Mouse (Mus musculus) E14TG2a.4 (cell line): ENCODE measurements around the gene Tle1.

Source experiments
- CTCF ChIP-seq: conservative IDR thresholded peaks from 2 replicates; pipeline ENCODE4 v1.5.1; 2014; ENCODE audit warnings: low read length
- NANOG ChIP-seq: IDR thresholded peaks from 2 replicates; pipeline ENCODE4 v1.6.1; 2014; ENCODE audit warnings: borderline replicate concordance, low read length, mixed read lengths
- POU5F1 ChIP-seq: IDR thresholded peaks from 2 replicates; pipeline ENCODE4 v1.6.1; 2014; ENCODE audit warnings: low read length, borderline replicate concordance

DNA sequence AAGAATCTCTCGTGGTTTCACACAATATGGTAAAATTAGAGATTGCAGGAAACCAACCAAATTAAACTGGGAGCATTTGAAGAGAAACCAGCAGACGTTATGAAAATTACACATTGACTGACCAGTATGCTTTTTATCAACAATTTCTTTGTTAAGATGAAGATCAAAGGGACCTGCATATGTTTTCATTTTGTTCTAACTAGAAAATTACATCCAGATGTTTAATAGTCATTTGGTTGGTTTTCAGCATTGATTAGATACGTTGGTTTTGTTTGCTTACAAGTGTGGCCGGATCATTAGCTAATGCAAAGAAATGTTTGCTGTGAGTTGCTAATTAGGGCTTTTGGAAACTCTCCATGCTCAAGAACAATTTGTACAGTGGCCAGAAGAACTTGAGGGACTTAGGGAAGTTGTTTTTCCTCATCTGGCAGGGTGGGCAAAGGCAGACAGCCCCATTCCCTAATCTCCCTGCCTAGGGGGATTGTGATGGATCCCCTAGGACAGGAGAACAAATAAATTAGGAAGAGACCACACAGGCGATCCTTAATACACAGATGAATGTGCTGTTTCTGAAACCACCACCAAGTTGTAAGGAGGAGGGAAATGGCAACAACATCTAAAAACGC, 3.8 kb upstream of the Tle1 start:
- TF ChIP-seq CTCF: no peak
- TF ChIP-seq POU5F1: no peak
- TF ChIP-seq NANOG: no peak
